Mouse (Mus musculus) midbrain, embryonic 16.5 days (tissue): Measurements from ENCODE around the gene Pam. TPM values are rescaled to one million over a fixed set of nuclear protein-coding genes. Genes with fewer than 3 reads are reported as not detected.
A peak's percentile ranks its signal among the peaks of the same experiment; 100 is the strongest.

Experiments used
- ATAC-seq: fragments of 200-750 bp; cut with Nextera tagmentation; 2 replicates; pipeline ENCODE4 v1.8.0; 2017; ENCODE audit warnings: moderate TSS enrichment
- H3K27ac ChIP-seq: fragments of 300-500 bp; sonication (generic); 2 replicates; pipeline ENCODE4 v1.5.1; 2014; ENCODE audit warnings: mild to moderate bottlenecking, low read length, mixed read lengths
- H3K27me3 ChIP-seq: fragments of 300-500 bp; sonication (generic); 2 replicates; pipeline ENCODE4 v1.6.1; 2014; ENCODE audit warnings: low read depth, low read length, mixed read lengths; ENCODE audit not compliant: control insufficient read depth, insufficient read depth
- H3K36me3 ChIP-seq: fragments of 300-500 bp; sonication (generic); 2 replicates; pipeline ENCODE4 v1.6.1; 2014; ENCODE audit warnings: mild to moderate bottlenecking, low read length, moderate library complexity, mixed read lengths; ENCODE audit not compliant: control insufficient read depth, insufficient read depth
- H3K4me1 ChIP-seq: fragments of 300-500 bp; sonication (generic); 2 replicates; pipeline ENCODE4 v1.6.1; 2014; ENCODE audit warnings: mild to moderate bottlenecking, low read length, mixed read lengths; ENCODE audit not compliant: control insufficient read depth, insufficient read depth
- H3K4me2 ChIP-seq: fragments of 300-500 bp; sonication (generic); 2 replicates; pipeline ENCODE4 v1.6.1; 2014; ENCODE audit warnings: mild to moderate bottlenecking, low read length, mixed read lengths
- H3K4me3 ChIP-seq: fragments of 300-500 bp; sonication (generic); 2 replicates; pipeline ENCODE4 v1.5.1; 2014; ENCODE audit warnings: low read depth, mild to moderate bottlenecking, low read length, moderate library complexity, mixed read lengths
- H3K9ac ChIP-seq: fragments of 300-500 bp; sonication (generic); 2 replicates; pipeline ENCODE4 v1.6.1; 2014; ENCODE audit warnings: low read depth, low read length, mixed read lengths
- H3K9me3 ChIP-seq: fragments of 300-500 bp; sonication (generic); replicated peaks from 2 replicates; pipeline ENCODE4 v1.6.1; 2014; ENCODE audit warnings: mild to moderate bottlenecking, low read length, mixed read lengths; ENCODE audit not compliant: control insufficient read depth, poor library complexity, severe bottlenecking
- WGBS: fragments of 180-500 bp; shearing (Covaris S2); extraction: QIAGEN DNeasy Blood & Tissue Kit; methylation state at CpG from one replicate; pipeline ENCODE4 v1.1.7; 2014; 5-methylcytosine and 5-hydroxymethylcytosine counted together
- polyA plus RNA-seq: library from polyadenylated mRNA; unstranded; fragments of >200 nt; fragmentation: Nextera tagmentation; extraction: Ambion mirVana; gene quantifications from 2 replicates; pipeline ENCODE4 v1.2.1, GENCODE M21; 2015

Pam gene
- polyA plus RNA-seq, 1 experiment from 2014 or later, result 35.6 TPM

GRCm38 (mm10) chr1:97872072-97872471 lies 223.4 kb downstream of the Pam start:
- H3K36me3 ChIP-seq, result no peaks in the 10 kb centered on the region
- no peaks in the 10 kb centered on the region for H3K27me3 ChIP-seq
- H3K4me3 ChIP-seq, result no peak overlapping the region
- H3K4me2 ChIP-seq, result no peak overlapping the region
- H3K27ac ChIP-seq, result no peak overlapping the region
- WGBS, result 73% methylated on average over 2 of the region's 2 CpGs
- H3K4me1 ChIP-seq, result no peaks in the 10 kb centered on the region
- no peak overlapping the region for H3K9ac ChIP-seq
- ATAC-seq, result no peak
- H3K9me3 ChIP-seq, result no peaks in the 10 kb centered on the region

GRCm38 (mm10) chr1:97864135-97864534 lies 231.3 kb downstream of the Pam start:
- Histone ChIP-seq H3K27ac (no peak overlapping the region), H3K27me3 (no peaks in the 10 kb centered on the region), H3K36me3 (no peaks in the 10 kb centered on the region), H3K9me3 (no peaks in the 10 kb centered on the region), H3K4me3 (no peak overlapping the region), H3K9ac (no peak overlapping the region), H3K4me1 (peaks cover 12% of the 10 kb centered on the region; the same call in 1 of the 2 replicates), H3K4me2 (no peak overlapping the region)
- 0 out of 2 replicates have a peak, but pooled peaks have one; percentile 42 for ATAC-seq
- WGBS, result 94% methylated on average over 7 of the region's 7 CpGs

GRCm38 (mm10) chr1:97863140-97863539 lies 232.3 kb downstream of the Pam start:
- Histone ChIP-seq H3K4me3 (no peak overlapping the region), H3K36me3 (no peaks in the 10 kb centered on the region), H3K4me1 (peaks cover 12% of the 10 kb centered on the region; the same call in 1 of the 2 replicates), H3K27me3 (no peaks in the 10 kb centered on the region), H3K27ac (0 out of 2 replicates have a peak overlapping the region, but pooled peaks have one; percentile 2), H3K9ac (no peak overlapping the region), H3K4me2 (no peak overlapping the region), H3K9me3 (no peaks in the 10 kb centered on the region)
- WGBS, result 10% methylated on average over 9 of the region's 9 CpGs
- peak; percentile 89 for ATAC-seq

GRCm38 (mm10) chr1:97862734-97863133 lies 232.7 kb downstream of the Pam start:
- Histone ChIP-seq H3K36me3 (no peaks in the 10 kb centered on the region), H3K27me3 (no peaks in the 10 kb centered on the region), H3K9ac (no peak overlapping the region), H3K9me3 (no peaks in the 10 kb centered on the region), H3K27ac (peak overlapping the region; percentile 39; the same call in 1 of the 2 replicates), H3K4me2 (no peak overlapping the region), H3K4me1 (peaks cover 12% of the 10 kb centered on the region; the same call in 1 of the 2 replicates), H3K4me3 (no peak overlapping the region)
- 56% methylated on average over 5 of the region's 5 CpGs for WGBS
- peak; percentile 22; the same call in 1 of the 2 replicates for ATAC-seq

GRCm38 (mm10) chr1:97854256-97854655 lies 241.2 kb downstream of the Pam start:
- no peak overlapping the region for H3K4me3 ChIP-seq
- H3K4me2 ChIP-seq, result no peak overlapping the region
- WGBS, result 51% methylated on average over 3 of the region's 3 CpGs
- H3K27me3 ChIP-seq, result no peaks in the 10 kb centered on the region
- H3K9ac ChIP-seq, result no peak overlapping the region
- no peaks in the 10 kb centered on the region for H3K36me3 ChIP-seq
- no peak overlapping the region for H3K27ac ChIP-seq
- no peak for ATAC-seq
- no peaks in the 10 kb centered on the region for H3K4me1 ChIP-seq
- no peaks in the 10 kb centered on the region for H3K9me3 ChIP-seq

- no peak overlapping the region for H3K4me3 ChIP-seq
- no peaks in the 10 kb centered on the region for H3K27me3 ChIP-seq
- no peak overlapping the region for H3K4me2 ChIP-seq
- ATAC-seq, result no peak
- H3K4me1 ChIP-seq, result peaks cover 6% of the 10 kb centered on the region; the same call in 1 of the 2 replicates
- 85% methylated on average over 13 of the region's 13 CpGs for WGBS
- no peak overlapping the region for H3K9ac ChIP-seq
- no peaks in the 10 kb centered on the region for H3K36me3 ChIP-seq
- no peak overlapping the region for H3K27ac ChIP-seq
- H3K9me3 ChIP-seq, result no peaks in the 10 kb centered on the region
Observed at GRCm38 (mm10) chr1:97851601-97852175, 243.8 kb downstream of the Pam start.

GRCm38 (mm10) chr1:97848601-97849241 lies 246.7 kb downstream of the Pam start:
- Histone ChIP-seq H3K4me2 (peak overlapping the region; percentile 17), H3K27ac (no peak overlapping the region)
- WGBS, result 10% methylated on average over 14 of the region's 14 CpGs

GRCm38 (mm10) chr1:97843220-97843992 lies 252.0 kb downstream of the Pam start:
- no peaks in the 10 kb centered on the region for H3K9me3 ChIP-seq

More at GRCm38 (mm10) chr1:97848601-97849241, 246.7 kb downstream of the Pam start:
- Histone ChIP-seq H3K4me3 (no peak overlapping the region), H3K9me3 (no peaks in the 10 kb centered on the region), H3K9ac (no peak overlapping the region), H3K4me1 (peaks cover 6% of the 10 kb centered on the region; the same call in 1 of the 2 replicates), H3K27me3 (no peaks in the 10 kb centered on the region), H3K36me3 (no peaks in the 10 kb centered on the region)
- peak; percentile 77 for ATAC-seq

More at GRCm38 (mm10) chr1:97843220-97843992, 252.0 kb downstream of the Pam start:
- no peak overlapping the region for H3K4me3 ChIP-seq
- H3K27me3 ChIP-seq, result no peaks in the 10 kb centered on the region
- ATAC-seq, result 0 out of 2 replicates have a peak, but pooled peaks have one; percentile 21
- no peak overlapping the region for H3K9ac ChIP-seq
- no peaks in the 10 kb centered on the region for H3K36me3 ChIP-seq
- H3K27ac ChIP-seq, result no peak overlapping the region
- H3K4me2 ChIP-seq, result no peak overlapping the region
- H3K4me1 ChIP-seq, result peaks cover under 1% of the 10 kb centered on the region; the same call in 1 of the 2 replicates
